Mouse (Mus musculus): ENCODE data around the gene Elmod3.

The Elmod3 gene

GRCm38 (mm10) chr6:72570644-72571397, 27.4 kb downstream of the Elmod3 start:
- no peak for DNase-seq (ENCODE audit: low spot score)

DNA sequence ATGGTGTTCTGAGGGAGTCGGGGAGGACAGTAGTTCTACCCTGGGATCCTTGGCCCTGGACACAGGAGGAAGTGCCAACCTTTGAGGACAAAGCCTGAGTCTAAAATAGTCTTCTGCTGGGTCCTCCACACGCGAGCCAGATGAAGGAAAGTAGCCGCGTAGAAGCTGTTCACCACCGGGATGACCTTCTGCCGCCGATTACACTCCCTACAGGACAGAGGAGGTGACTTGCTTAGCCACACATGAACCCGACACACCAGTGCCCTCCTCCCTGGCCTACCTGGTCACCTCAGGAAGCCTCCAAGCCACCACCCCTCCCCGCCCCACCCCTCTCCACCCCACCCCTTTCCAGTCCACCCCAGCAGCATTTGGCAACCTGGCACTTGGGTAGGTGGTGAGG, 29.5 kb downstream of the Elmod3 start:
- no peak for DNase-seq (ENCODE audit: low spot score)

GRCm38 (mm10) chr6:72567508-72567907, 30.7 kb downstream of the Elmod3 start:
- DNase-seq (ENCODE audit: low spot score), result no peak

DNA sequence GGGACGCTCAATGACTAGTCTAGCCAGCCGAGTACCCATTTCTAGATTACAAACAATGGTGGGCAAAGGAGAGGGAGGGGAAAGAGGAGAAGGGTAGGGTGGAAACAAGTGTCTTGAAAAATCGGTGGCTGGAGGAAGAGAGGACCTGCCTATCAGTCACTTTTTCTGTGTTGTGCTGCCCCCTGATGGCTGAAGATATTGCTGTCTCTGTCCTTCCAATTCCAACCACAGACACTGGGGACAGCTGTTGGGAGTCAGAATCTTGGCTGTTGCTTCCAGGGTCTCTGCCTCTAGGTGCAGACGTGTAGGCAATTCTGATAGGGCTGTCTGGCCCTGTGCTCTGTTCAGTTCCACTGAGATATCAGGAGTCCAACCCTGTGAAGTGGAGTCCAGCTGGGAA, 32.2 kb downstream of the Elmod3 start:
- DNase-seq (ENCODE audit: low spot score), result peak; percentile 85

DNA sequence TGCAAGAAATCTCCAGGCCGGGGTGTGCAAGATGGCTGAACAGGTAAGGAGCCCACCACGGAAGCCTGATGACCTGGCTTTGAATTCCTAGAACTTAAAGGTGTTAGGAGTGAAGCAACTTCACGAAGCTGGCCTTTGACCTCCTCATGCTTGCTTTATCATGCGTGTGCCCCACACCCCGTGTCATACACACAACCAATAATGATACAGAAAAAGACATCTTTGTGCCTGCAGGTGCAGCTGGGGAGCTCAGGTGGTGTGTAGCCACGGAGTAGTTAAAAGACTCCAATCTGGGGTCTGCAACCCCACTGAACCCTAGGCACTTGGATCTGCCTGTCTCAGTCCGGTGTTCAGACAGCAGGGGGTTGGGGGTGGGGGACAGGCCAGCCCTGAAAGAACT, 32.7 kb downstream of the Elmod3 start:
- no peak for DNase-seq (ENCODE audit: low spot score)

- no peak for DNase-seq (ENCODE audit: low spot score)
Measured at GRCm38 (mm10) chr6:72562894-72563293, 35.3 kb downstream of the Elmod3 start.

DNA sequence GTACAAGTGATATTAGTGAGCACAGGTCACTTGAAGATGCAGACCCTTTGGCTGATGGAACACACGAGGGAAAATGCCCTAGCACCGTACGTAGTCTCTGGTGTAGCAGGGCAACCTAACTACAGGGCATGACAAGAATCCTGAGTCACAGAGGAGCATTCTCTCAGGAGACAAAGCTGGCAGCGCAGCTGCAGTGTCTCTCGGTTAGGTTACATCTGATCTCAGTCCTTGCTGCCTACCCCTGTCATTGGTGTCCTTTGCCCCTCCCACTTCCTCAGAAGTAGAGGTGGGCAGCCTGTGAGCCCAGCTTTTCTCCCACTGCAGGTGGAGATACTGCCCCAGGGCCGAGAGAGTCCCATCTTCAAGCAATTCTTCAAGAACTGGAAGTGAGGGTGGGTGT, 35.7 kb downstream of the Elmod3 start:
- DNase-seq (ENCODE audit: low spot score), result no peak

GRCm38 (mm10) chr6:72560801-72561200, 37.4 kb downstream of the Elmod3 start:
- DNase-seq (ENCODE audit: low spot score), result no peak

GRCm38 (mm10) chr6:72553079-72553412, 45.2 kb downstream of the Elmod3 start:
- no peak for DNase-seq (ENCODE audit: low spot score)

GRCm38 (mm10) chr6:72552171-72553078, 45.8 kb downstream of the Elmod3 start:
- peak; percentile 48 for DNase-seq (ENCODE audit: low spot score)

GRCm38 (mm10) chr6:72550503-72551100, 47.6 kb downstream of the Elmod3 start:
- no peak for DNase-seq (ENCODE audit: low spot score)

- no peak for DNase-seq (ENCODE audit: low spot score)
Measured at GRCm38 (mm10) chr6:72550025-72550424, 48.2 kb downstream of the Elmod3 start.

- DNase-seq (ENCODE audit: low spot score), result peak; percentile 65
Measured at GRCm38 (mm10) chr6:72549041-72549580, 49.1 kb downstream of the Elmod3 start.

DNA sequence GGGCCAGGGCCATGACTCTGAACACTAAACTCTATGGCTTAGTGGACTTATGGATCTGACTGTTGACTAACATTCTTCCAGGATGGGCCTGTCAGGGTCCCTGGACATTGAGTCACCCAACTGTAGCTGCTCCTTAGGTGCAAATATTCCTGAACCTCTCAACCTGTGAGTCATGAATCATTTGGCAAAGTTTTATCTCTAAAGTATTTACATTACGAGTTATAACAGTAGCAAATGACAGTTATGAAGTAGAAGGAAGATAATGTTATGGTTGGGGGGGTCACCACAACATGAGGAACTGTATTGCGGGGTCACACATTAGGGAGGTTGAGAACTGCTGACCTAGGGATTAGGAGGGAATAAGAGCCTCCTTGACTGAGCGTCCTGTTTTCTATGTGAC, 50.4 kb downstream of the Elmod3 start:
- no peak for DNase-seq (ENCODE audit: low spot score)

DNA sequence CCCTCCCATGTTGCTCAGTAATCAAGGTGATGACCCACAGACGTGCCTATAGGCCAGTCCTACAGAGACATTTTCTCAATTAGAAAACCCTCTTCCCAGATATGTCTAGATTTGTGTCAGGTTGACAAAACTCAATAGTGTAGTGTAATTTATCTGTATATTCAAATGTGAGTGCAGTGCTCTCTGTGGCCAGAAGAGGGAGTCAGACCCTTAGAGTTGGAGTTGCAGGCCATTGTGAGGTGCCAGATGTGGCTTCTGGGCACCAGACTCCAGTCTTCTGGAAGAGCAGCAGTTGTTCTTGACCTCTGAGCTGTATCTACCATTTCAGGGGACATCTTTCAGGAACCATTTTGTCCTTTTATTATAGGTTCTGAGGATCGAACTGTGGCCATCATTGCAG, 51.1 kb downstream of the Elmod3 start:
- DNase-seq (ENCODE audit: low spot score), result no peak

DNA sequence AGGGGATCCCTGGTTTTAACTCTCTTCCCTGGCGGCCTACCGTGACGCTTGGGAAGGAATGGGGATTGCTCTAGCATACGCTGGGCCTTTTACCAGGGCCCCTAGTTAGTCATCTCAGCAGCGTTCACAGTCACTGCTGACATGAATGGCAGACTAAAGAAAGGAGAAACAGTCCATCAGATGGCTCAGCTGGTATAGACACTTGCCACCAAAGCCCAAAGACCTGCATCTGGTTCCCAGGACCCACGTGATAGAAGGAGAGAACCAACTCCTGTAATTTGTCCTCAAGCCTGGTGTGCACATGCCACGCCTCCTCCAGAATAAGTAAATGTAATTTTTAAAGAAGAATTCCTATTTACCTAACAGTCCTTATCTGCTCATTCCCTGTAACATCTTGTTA, 52.8 kb downstream of the Elmod3 start:
- DNase-seq (ENCODE audit: low spot score), result no peak

GRCm38 (mm10) chr6:72544283-72544987, 53.8 kb downstream of the Elmod3 start, which contains the start of gene Capg:
Gene Capg, plus strand, starts transcription at chr6:72544391.
- peak; percentile 53 for DNase-seq (ENCODE audit: low spot score)

DNA sequence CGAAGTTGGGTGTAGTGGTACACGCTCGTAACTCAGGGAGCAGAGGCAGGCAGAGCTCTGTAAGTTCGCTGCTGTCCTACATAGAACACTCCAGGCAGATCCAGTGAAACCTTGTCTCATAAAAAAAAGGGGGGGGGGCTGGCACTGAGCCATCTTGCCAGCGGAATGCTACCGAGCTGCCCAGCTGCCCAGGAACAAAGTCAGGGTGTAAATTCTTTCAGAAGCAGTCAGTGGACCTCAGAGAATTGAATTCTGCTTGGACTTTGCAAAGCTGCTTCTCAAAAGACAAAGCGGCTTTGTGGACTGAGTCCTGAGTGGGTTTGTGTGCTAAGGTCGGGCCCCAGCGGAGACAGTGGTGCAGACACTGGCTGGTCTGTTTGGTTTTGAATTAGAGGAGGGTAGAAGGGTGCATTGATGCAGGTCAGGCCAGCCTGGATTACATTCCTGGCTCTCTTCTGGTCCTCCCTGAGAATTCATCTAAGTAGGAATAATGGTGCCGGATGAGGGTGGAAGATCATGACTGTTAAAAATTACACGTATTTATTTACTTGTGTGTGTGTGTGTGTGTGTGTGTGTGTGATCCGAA, 54.9 kb downstream of the Elmod3 start:
- no peak for DNase-seq (ENCODE audit: low spot score)

DNA sequence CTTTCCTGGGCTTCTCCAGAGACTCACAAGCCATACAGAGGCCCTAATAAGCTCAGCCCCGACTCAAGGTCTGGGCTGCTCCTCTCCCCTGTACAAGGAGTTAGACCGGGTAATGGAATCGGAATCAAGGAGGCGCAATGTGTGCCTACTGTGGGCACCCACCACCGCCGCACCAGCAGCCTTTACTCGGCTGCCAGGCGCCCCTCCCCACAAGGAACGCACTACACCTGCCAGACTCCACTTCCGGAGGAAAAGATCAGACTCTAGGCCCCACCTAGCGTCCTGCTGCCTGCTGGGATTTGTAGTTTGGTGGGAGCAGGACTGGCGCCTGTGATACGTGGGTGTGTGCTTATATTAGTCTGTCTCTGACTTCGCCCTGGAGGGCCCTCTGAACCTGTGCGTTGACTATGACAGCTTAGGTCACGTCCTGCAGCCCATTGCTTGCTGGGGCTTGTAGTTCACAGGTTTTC, 59.6 kb downstream of the Elmod3 start:
- peak; percentile 69 for DNase-seq (ENCODE audit: low spot score)

GRCm38 (mm10) chr6:72537998-72538500, 60.2 kb downstream of the Elmod3 start:
- DNase-seq (ENCODE audit: low spot score), result no peak

DNA sequence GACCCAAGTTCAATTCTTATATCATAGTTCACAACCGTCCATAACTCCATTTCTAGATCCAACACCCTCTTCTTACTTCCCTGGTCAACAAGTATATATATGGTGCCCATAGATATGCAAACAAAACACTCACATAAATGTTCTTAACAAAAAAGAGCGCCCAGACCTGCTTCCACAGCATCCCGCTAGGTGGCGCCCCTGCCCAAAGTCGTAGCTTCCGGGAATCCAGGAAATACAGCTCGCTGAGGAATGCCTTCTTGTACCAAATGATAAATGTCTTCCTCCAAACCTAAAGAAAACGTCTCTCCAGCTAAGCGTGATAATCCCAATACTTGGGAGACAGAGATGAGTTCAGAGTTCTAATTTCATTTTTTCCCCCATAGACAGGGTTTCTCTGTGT, 63.0 kb downstream of the Elmod3 start:
- DNase-seq (ENCODE audit: low spot score), result peak; percentile 91

Measured in urinary bladder, postnatal 25 days (tissue).